Mouse (Mus musculus) bone marrow macrophage, adult 2 months (primary cell): Measurements from ENCODE around the gene Actn1.

Experiments used
- CTCF ChIP-seq: IDR thresholded peaks from 2 replicates; pipeline ENCODE4 v1.5.1; 2012; ENCODE audit warnings: low read depth, mild to moderate bottlenecking, low read length, moderate library complexity
- POLR2A ChIP-seq: IDR thresholded peaks from 2 replicates; pipeline ENCODE4 v1.6.1; 2012; ENCODE audit warnings: mild to moderate bottlenecking, low read depth, low read length, borderline replicate concordance

DNA sequence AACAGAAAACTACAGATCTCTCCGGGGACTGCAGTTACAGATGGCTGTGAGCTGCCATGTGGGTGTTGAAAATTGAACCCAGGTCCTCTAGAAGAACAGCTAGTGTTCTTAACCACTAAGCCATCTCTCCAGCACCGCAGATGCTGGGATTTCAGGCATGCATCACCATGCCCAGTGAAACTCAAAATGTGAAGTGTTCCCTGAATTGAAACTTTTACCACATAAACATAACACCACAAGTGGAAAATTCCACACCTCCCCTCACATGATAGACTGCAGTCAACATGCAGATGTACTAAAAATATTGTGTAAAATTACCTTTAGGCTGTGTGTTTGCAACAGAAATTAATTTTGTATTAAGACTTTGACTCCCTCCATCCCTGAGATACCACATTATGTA lies 9.1 kb upstream of the Actn1 start:
- TF ChIP-seq CTCF, result no peak
- TF ChIP-seq POLR2A, result no peak
